12 mouse cellular contexts compared by ENCODE assay signal in genomic region chr10:4391076-4391475, GRCm38 (mm10). TPM values are rescaled to one million over a fixed set of nuclear protein-coding genes. Genes with fewer than 3 reads are reported as not detected.
DNase-seq lines count a peak whose midpoint lies in the region; ATAC-seq lines count a peak whose summit lies in the region.
"Had no signal": no experiment of that assay in that cellular context is flagged by ENCODE, and none has a peak within 500 bp of the region (broad histone marks: within the 10 kb centered on the region; RNA-seq: fewer than 3 reads in every experiment).

No protein-coding gene starts in this region.

- peaks cover 41% of the 10 kb centered on the region for H3K4me1 ChIP-seq in forebrain, embryonic 13.5 days
- peaks cover 13% of the 10 kb centered on the region for H3K4me1 ChIP-seq in forebrain, embryonic 11.5 days (replicated peaks; ENCODE audit: control insufficient read depth, insufficient read depth, low read length)
- peaks cover 44% of the 10 kb centered on the region for H3K4me1 ChIP-seq in hindbrain, embryonic 13.5 days (replicated peaks)
- peaks cover 33% of the 10 kb centered on the region for H3K4me1 ChIP-seq in hindbrain, embryonic 12.5 days
- H3K4me1 ChIP-seq in lung, embryonic 15.5 days, result peaks cover 32% of the 10 kb centered on the region
- peaks cover 27% of the 10 kb centered on the region for H3K4me1 ChIP-seq in stomach, embryonic 14.5 days (ENCODE audit: control insufficient read depth, insufficient read depth, low read length)

- no peaks in the 10 kb centered on the region for H3K9me3 ChIP-seq in forebrain, embryonic 13.5 days (replicated peaks)
- no peaks in the 10 kb centered on the region for H3K9me3 ChIP-seq in forebrain, embryonic 11.5 days (ENCODE audit: control insufficient read depth, low read length)
- no peaks in the 10 kb centered on the region for H3K9me3 ChIP-seq in hindbrain, embryonic 13.5 days
- H3K9me3 ChIP-seq in hindbrain, embryonic 12.5 days (replicated peaks), result no peaks in the 10 kb centered on the region
- no peaks in the 10 kb centered on the region for H3K9me3 ChIP-seq in lung, embryonic 15.5 days
- no peaks in the 10 kb centered on the region for H3K9me3 ChIP-seq in stomach, embryonic 14.5 days (ENCODE audit: control insufficient read depth, low read depth, low read length)

- H3K4me2 ChIP-seq in forebrain, embryonic 13.5 days, result peak overlapping the region; percentile 22; the same call in 1 of the 2 replicates
- H3K4me2 ChIP-seq in forebrain, embryonic 11.5 days (ENCODE audit: low read depth, low read length, severe bottlenecking), result no peak overlapping the region
- peak overlapping the region; percentile 94; the same call in 1 of the 2 replicates for H3K4me2 ChIP-seq in hindbrain, embryonic 13.5 days
- no peak overlapping the region for H3K4me2 ChIP-seq in hindbrain, embryonic 12.5 days (replicated peaks)
- peak overlapping the region; percentile 8; the same call in 1 of the 2 replicates for H3K4me2 ChIP-seq in lung, embryonic 15.5 days
- peak overlapping the region; percentile 10; the same call in 1 of the 2 replicates for H3K4me2 ChIP-seq in stomach, embryonic 14.5 days (replicated peaks; ENCODE audit: low read depth, low read length)

- no peak overlapping the region for H3K27ac ChIP-seq in forebrain, embryonic 13.5 days
- no peak overlapping the region for H3K27ac ChIP-seq in forebrain, embryonic 11.5 days (ENCODE audit: low read depth, low read length)
- peak overlapping the region; percentile 19; the same call in 1 of the 2 replicates for H3K27ac ChIP-seq in hindbrain, embryonic 13.5 days
- no peak overlapping the region for H3K27ac ChIP-seq in hindbrain, embryonic 12.5 days
- no peak overlapping the region for H3K27ac ChIP-seq in lung, embryonic 15.5 days
- no peak overlapping the region for H3K27ac ChIP-seq in stomach, embryonic 14.5 days (ENCODE audit: low read length)
- H3K27ac ChIP-seq: macrophage had no signal

- 83% methylated on average over 5 of the region's 5 CpGs for WGBS in forebrain, embryonic 13.5 days
- WGBS in forebrain, embryonic 11.5 days, result 75% methylated on average over 5 of the region's 5 CpGs
- 78% methylated on average over 5 of the region's 5 CpGs for WGBS in hindbrain, embryonic 13.5 days
- 80% methylated on average over 5 of the region's 5 CpGs for WGBS in hindbrain, embryonic 12.5 days
- 50% methylated on average over 5 of the region's 5 CpGs for WGBS in lung, embryonic 15.5 days
- WGBS in stomach, embryonic 14.5 days, result 62% methylated on average over 5 of the region's 5 CpGs

- no peak for ATAC-seq in forebrain, embryonic 13.5 days
- ATAC-seq in forebrain, embryonic 11.5 days (replicated peaks; ENCODE audit: low FRiP score), result no peak
- no peak for ATAC-seq in hindbrain, embryonic 13.5 days (ENCODE audit: low FRiP score)
- no peak for ATAC-seq in hindbrain, embryonic 12.5 days (ENCODE audit: low FRiP score)
- no peak for ATAC-seq in lung, embryonic 15.5 days (ENCODE audit: borderline replicate concordance, extremely low read depth, low FRiP score, low TSS enrichment)
- ATAC-seq in stomach, embryonic 14.5 days (ENCODE audit: insufficient number of reproducible peaks, insufficient read depth, low FRiP score, low read depth), result no peak
- ATAC-seq: Patski had no signal

- DNase-seq in forebrain, embryonic 11.5 days (ENCODE audit: low spot score), result no peak
- no peak for DNase-seq in lung, postnatal 36 days
- DNase-seq in left cerebral cortex, adult 9 months (ENCODE audit: low spot score in 2 of 2), result no peak
- DNase-seq: left cerebral cortex, postnatal 4 days had no signal

- peaks cover 23% of the 10 kb centered on the region; the same call in 1 of the 2 replicates for H3K36me3 ChIP-seq in forebrain, embryonic 13.5 days (ENCODE audit: poor library complexity, severe bottlenecking)
- no peaks in the 10 kb centered on the region for H3K36me3 ChIP-seq in forebrain, embryonic 11.5 days (ENCODE audit: control insufficient read depth, insufficient read depth, low read length)
- 0 out of 2 replicates have a peak, but pooled peaks cover 3% of the 10 kb centered on the region for H3K36me3 ChIP-seq in hindbrain, embryonic 13.5 days
- peaks cover 12% of the 10 kb centered on the region; the same call in 1 of the 2 replicates for H3K36me3 ChIP-seq in hindbrain, embryonic 12.5 days
- peaks cover 12% of the 10 kb centered on the region; the same call in 1 of the 2 replicates for H3K36me3 ChIP-seq in lung, embryonic 15.5 days
- peaks cover 6% of the 10 kb centered on the region for H3K36me3 ChIP-seq in stomach, embryonic 14.5 days (ENCODE audit: control insufficient read depth, insufficient read depth, low read length)

- no peaks in the 10 kb centered on the region for H3K27me3 ChIP-seq in forebrain, embryonic 13.5 days
- no peaks in the 10 kb centered on the region for H3K27me3 ChIP-seq in forebrain, embryonic 11.5 days (ENCODE audit: control insufficient read depth, insufficient read depth, low read length)
- H3K27me3 ChIP-seq in hindbrain, embryonic 13.5 days, result no peaks in the 10 kb centered on the region
- no peaks in the 10 kb centered on the region for H3K27me3 ChIP-seq in hindbrain, embryonic 12.5 days
- no peaks in the 10 kb centered on the region for H3K27me3 ChIP-seq in lung, embryonic 15.5 days
- H3K27me3 ChIP-seq in stomach, embryonic 14.5 days (ENCODE audit: control insufficient read depth, insufficient read depth, low read length), result no peaks in the 10 kb centered on the region
- H3K27me3 ChIP-seq: CH12.LX, Patski had no signal

- no peak overlapping the region for H3K4me3 ChIP-seq in forebrain, embryonic 13.5 days
- H3K4me3 ChIP-seq in forebrain, embryonic 11.5 days (ENCODE audit: low read depth, low read length), result no peak overlapping the region
- peak overlapping the region; percentile 2; the same call in 1 of the 2 replicates for H3K4me3 ChIP-seq in hindbrain, embryonic 13.5 days
- H3K4me3 ChIP-seq in hindbrain, embryonic 12.5 days, result no peak overlapping the region
- no peak overlapping the region for H3K4me3 ChIP-seq in lung, embryonic 15.5 days
- H3K4me3 ChIP-seq in stomach, embryonic 14.5 days (ENCODE audit: low read depth, low read length), result no peak overlapping the region

- H3K9ac ChIP-seq in forebrain, embryonic 13.5 days, result 0 out of 2 replicates have a peak overlapping the region, but pooled peaks have one; percentile 26
- no peak overlapping the region for H3K9ac ChIP-seq in forebrain, embryonic 11.5 days (ENCODE audit: low read length)
- H3K9ac ChIP-seq in hindbrain, embryonic 13.5 days, result 0 out of 2 replicates have a peak overlapping the region, but pooled peaks have one; percentile 15
- no peak overlapping the region for H3K9ac ChIP-seq in hindbrain, embryonic 12.5 days
- no peak overlapping the region for H3K9ac ChIP-seq in lung, embryonic 15.5 days
- no peak overlapping the region for H3K9ac ChIP-seq in stomach, embryonic 14.5 days (replicated peaks; ENCODE audit: low read depth, low read length)

RNA-seq across cellular contexts. Expression of gene Zbtb2, which starts 3.2 kb away (rescaled TPM):
- 17.6 and 19.0 TPM in 2 replicates for polyA plus RNA-seq in forebrain, embryonic 13.5 days (2015; fragmentation: Nextera tagmentation; extraction: Ambion mirVana)
- polyA plus RNA-seq in forebrain, embryonic 11.5 days (2014; fragmentation: Nextera tagmentation; extraction: Ambion mirVana), result 21.2 and 21.8 TPM in 2 replicates
- polyA plus RNA-seq in hindbrain, embryonic 13.5 days (2015; fragmentation: Nextera tagmentation; extraction: Ambion mirVana), result 15.7 and 16.0 TPM in 2 replicates
- 18.1 and 19.3 TPM in 2 replicates for polyA plus RNA-seq in hindbrain, embryonic 12.5 days (2016; fragmentation: Nextera tagmentation; extraction: Ambion mirVana)
- polyA plus RNA-seq in lung, embryonic 15.5 days (2015; fragmentation: Nextera tagmentation; extraction: Ambion mirVana), result 15.5 and 16.6 TPM in 2 replicates
- 14.5 and 15.6 TPM in 2 replicates for polyA plus RNA-seq in stomach, embryonic 14.5 days (2014; fragmentation: Nextera tagmentation; extraction: Ambion mirVana)

RNA-seq across cellular contexts. Expression of gene Rmnd1, which starts 41.1 kb away (rescaled TPM):
- 49.8 and 51.4 TPM in 2 replicates for polyA plus RNA-seq in forebrain, embryonic 13.5 days (2015; fragmentation: Nextera tagmentation; extraction: Ambion mirVana)
- 52.5 and 67.0 TPM in 2 replicates for polyA plus RNA-seq in forebrain, embryonic 11.5 days (2014; fragmentation: Nextera tagmentation; extraction: Ambion mirVana)
- 47.9 and 50.5 TPM in 2 replicates for polyA plus RNA-seq in hindbrain, embryonic 13.5 days (2015; fragmentation: Nextera tagmentation; extraction: Ambion mirVana)
- 45.4 and 52.6 TPM in 2 replicates for polyA plus RNA-seq in hindbrain, embryonic 12.5 days (2016; fragmentation: Nextera tagmentation; extraction: Ambion mirVana)
- polyA plus RNA-seq in lung, embryonic 15.5 days (2015; fragmentation: Nextera tagmentation; extraction: Ambion mirVana), result 41.6 and 47.9 TPM in 2 replicates
- 53.4 and 55.1 TPM in 2 replicates for polyA plus RNA-seq in stomach, embryonic 14.5 days (2014; fragmentation: Nextera tagmentation; extraction: Ambion mirVana)

RNA-seq across cellular contexts. Expression of gene Armt1, which starts 41.2 kb away (rescaled TPM):
- polyA plus RNA-seq in forebrain, embryonic 13.5 days (2015; fragmentation: Nextera tagmentation; extraction: Ambion mirVana), result 19.1 and 19.2 TPM in 2 replicates
- polyA plus RNA-seq in forebrain, embryonic 11.5 days (2014; fragmentation: Nextera tagmentation; extraction: Ambion mirVana), result 27.6 and 32.6 TPM in 2 replicates
- 14.7 and 15.3 TPM in 2 replicates for polyA plus RNA-seq in hindbrain, embryonic 13.5 days (2015; fragmentation: Nextera tagmentation; extraction: Ambion mirVana)
- polyA plus RNA-seq in hindbrain, embryonic 12.5 days (2016; fragmentation: Nextera tagmentation; extraction: Ambion mirVana), result 20.8 and 21.4 TPM in 2 replicates
- 19.0 and 19.5 TPM in 2 replicates for polyA plus RNA-seq in lung, embryonic 15.5 days (2015; fragmentation: Nextera tagmentation; extraction: Ambion mirVana)
- 16.6 and 18.5 TPM in 2 replicates for polyA plus RNA-seq in stomach, embryonic 14.5 days (2014; fragmentation: Nextera tagmentation; extraction: Ambion mirVana)

Comparison
In these comparisons a context has a peak if more than half of its experiments do, and no peak if none do; other contexts are left out.
1. H3K4me2 ChIP-seq: peak in forebrain, embryonic 13.5 days (single experiment), hindbrain, embryonic 13.5 days (single experiment), lung, embryonic 15.5 days (single experiment) and stomach, embryonic 14.5 days (single experiment); none in forebrain, embryonic 11.5 days (single experiment) and hindbrain, embryonic 12.5 days (single experiment).
2. H3K9ac ChIP-seq: peak in forebrain, embryonic 13.5 days (single experiment) and hindbrain, embryonic 13.5 days (single experiment); none in forebrain, embryonic 11.5 days (single experiment), hindbrain, embryonic 12.5 days (single experiment), lung, embryonic 15.5 days (single experiment) and stomach, embryonic 14.5 days (single experiment).